Mouse (Mus musculus) intestine, embryonic 15.5 days (tissue): Measurements from ENCODE around the gene Ltbp3. TPM values are rescaled to one million over a fixed set of nuclear protein-coding genes. Genes with fewer than 3 reads are reported as not detected.
"Not testable (repeated sequence)": the region's sequence is repeated elsewhere in the genome, so short reads cannot be mapped to it uniquely, and the experiment has no call there.

Experiments used
- ATAC-seq: fragments of 200-750 bp; cut with Nextera tagmentation; 2 replicates; pipeline ENCODE4 v1.8.0; 2017; ENCODE audit warnings: moderate TSS enrichment, moderate library complexity
- H3K27ac ChIP-seq: fragments of 300-500 bp; sonication (generic); 2 replicates; pipeline ENCODE4 v1.5.1; 2015; ENCODE audit warnings: mild to moderate bottlenecking, inconsistent platforms
- H3K27me3 ChIP-seq: fragments of 300-500 bp; sonication (generic); replicated peaks from 2 replicates; pipeline ENCODE4 v1.6.1; 2015; ENCODE audit warnings: inconsistent platforms
- H3K36me3 ChIP-seq: fragments of 300-500 bp; sonication (generic); 2 replicates; pipeline ENCODE4 v1.6.1; 2015; ENCODE audit warnings: inconsistent platforms
- H3K4me1 ChIP-seq: fragments of 300-500 bp; sonication (generic); replicated peaks from 2 replicates; pipeline ENCODE4 v1.6.1; 2015; ENCODE audit warnings: inconsistent platforms
- H3K4me2 ChIP-seq: fragments of 300-500 bp; sonication (generic); replicated peaks from 2 replicates; pipeline ENCODE4 v1.6.1; 2015; ENCODE audit warnings: mild to moderate bottlenecking, inconsistent platforms
- H3K4me3 ChIP-seq: fragments of 300-500 bp; sonication (generic); replicated peaks from 2 replicates; pipeline ENCODE4 v1.5.1; 2015; ENCODE audit warnings: inconsistent platforms
- H3K9ac ChIP-seq: fragments of 300-500 bp; sonication (generic); 2 replicates; pipeline ENCODE4 v1.6.1; 2015; ENCODE audit warnings: inconsistent platforms
- H3K9me3 ChIP-seq: fragments of 300-500 bp; sonication (generic); 2 replicates; pipeline ENCODE4 v1.6.1; 2016; ENCODE audit warnings: inconsistent platforms
- WGBS: fragments of 180-500 bp; shearing (Covaris S2); methylation state at CpG from one replicate; pipeline ENCODE4 v1.1.7; 2015; 5-methylcytosine and 5-hydroxymethylcytosine counted together
- polyA plus RNA-seq: library from polyadenylated mRNA; unstranded; fragments of >200 nt; fragmentation: Nextera tagmentation; extraction: Ambion mirVana; gene quantifications from 2 replicates; pipeline ENCODE4 v1.2.1, GENCODE M21; 2015

Gene Ltbp3
- polyA plus RNA-seq, 1 experiment from 2014 or later: 21.7 TPM

DNA sequence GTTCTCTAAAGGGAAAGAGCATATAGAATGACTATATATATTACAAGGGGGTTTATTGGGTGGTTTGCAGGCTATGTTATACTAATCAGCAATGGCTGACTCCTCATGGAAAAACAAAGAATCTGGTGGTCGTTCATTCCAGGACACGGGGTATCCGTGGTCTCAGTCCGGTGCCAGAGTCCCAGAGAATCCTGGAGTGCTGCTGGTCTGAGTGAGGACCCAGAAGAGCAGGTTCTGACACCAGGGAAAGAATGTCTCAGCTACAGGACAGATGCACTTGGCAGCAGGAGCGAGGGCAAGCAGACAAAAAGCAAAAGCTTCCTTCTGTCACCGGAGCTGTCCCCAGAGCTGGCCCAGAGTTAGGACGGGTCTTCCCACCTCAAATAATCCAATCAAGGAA, 47.9 kb downstream of the Ltbp3 start:
- no peak for ATAC-seq
- no peak overlapping the region for H3K4me2 ChIP-seq
- no peaks in the 10 kb centered on the region for H3K4me1 ChIP-seq
- H3K9me3 ChIP-seq: no peaks in the 10 kb centered on the region
- WGBS: 84% methylated on average over 7 of the region's 7 CpGs
- no peaks in the 10 kb centered on the region for H3K27me3 ChIP-seq
- no peak overlapping the region for H3K9ac ChIP-seq
- H3K4me3 ChIP-seq: no peak overlapping the region
- H3K36me3 ChIP-seq: no peaks in the 10 kb centered on the region
- no peak overlapping the region for H3K27ac ChIP-seq

DNA sequence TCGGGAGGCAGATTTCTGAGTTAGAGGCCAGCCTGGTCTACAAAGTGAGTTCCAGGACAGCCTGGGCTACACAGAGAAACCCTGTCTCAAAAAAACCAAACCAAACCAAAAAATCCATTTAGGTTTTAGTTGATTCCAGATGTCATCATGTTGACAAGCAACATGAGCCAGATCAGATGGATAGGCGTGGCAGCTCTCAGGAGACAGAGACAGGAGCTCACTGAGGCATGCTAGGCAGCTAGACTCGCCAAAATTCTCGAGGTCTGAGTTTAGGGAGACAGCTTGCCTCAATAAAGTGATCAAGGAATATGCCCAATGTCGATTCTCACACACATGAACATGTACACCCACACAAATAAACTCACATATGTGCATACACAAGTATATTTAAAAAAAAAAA, 48.4 kb downstream of the Ltbp3 start:
- no peak overlapping the region for H3K9ac ChIP-seq
- H3K27me3 ChIP-seq: no peaks in the 10 kb centered on the region
- H3K27ac ChIP-seq: no peak overlapping the region
- H3K36me3 ChIP-seq: no peaks in the 10 kb centered on the region
- no peaks in the 10 kb centered on the region for H3K4me1 ChIP-seq
- WGBS: 69% methylated on average over 5 of the region's 5 CpGs
- no peaks in the 10 kb centered on the region for H3K9me3 ChIP-seq
- H3K4me3 ChIP-seq: no peak overlapping the region
- H3K4me2 ChIP-seq: no peak overlapping the region
- no peak for ATAC-seq

DNA sequence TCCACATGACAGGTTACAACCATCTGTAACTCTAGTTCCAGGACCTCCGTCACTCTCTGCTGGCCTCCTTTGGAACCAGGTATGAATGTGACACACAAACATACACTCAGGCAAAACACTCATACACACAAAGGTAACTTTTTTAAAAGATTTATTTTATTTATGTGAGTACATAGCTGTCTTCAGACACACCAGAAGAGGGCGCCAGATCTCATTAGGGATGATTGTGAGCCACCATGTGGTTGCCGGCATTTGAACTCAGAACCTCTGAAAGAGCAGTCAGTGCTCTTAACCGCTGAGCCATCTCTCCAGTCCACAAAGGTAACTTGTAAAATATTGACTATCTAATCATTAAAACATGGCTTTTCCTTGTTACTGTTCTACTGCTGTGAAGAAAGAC, 50.6 kb downstream of the Ltbp3 start:
- Histone ChIP-seq H3K4me2 (no peak overlapping the region), H3K27me3 (no peaks in the 10 kb centered on the region), H3K4me1 (peaks cover 14% of the 10 kb centered on the region), H3K9ac (no peak overlapping the region), H3K9me3 (no peaks in the 10 kb centered on the region), H3K4me3 (no peak overlapping the region), H3K27ac (no peak overlapping the region), H3K36me3 (peaks cover 6% of the 10 kb centered on the region)
- no peak for ATAC-seq
- 70% methylated on average over 4 of the region's 4 CpGs for WGBS

DNA sequence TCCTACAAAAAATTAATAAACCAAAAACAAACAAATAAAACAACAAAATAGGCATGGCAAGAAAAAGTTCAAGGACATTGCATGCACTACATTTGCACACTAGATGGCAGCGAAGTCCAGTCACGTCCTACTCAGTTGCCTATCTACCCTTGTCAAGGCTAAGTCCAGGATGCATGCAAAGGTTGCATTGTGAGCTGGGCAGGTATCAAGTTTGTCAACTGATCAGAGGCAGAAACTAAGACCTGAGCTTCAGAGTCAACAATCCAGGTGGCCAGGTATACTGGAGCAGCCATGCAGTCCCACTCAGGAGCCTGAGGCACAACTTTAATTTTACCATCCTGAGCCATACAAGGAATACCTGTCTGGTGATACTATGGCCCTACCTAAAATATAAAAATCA, 52.4 kb downstream of the Ltbp3 start:
- H3K36me3 ChIP-seq: peaks cover 20% of the 10 kb centered on the region
- H3K27me3 ChIP-seq: no peaks in the 10 kb centered on the region
- H3K27ac ChIP-seq: no peak overlapping the region
- no peak overlapping the region for H3K4me3 ChIP-seq
- no peaks in the 10 kb centered on the region for H3K9me3 ChIP-seq
- 2% methylated on average over 2 of the region's 2 CpGs for WGBS
- no peak overlapping the region for H3K9ac ChIP-seq
- H3K4me1 ChIP-seq: peaks cover 21% of the 10 kb centered on the region
- ATAC-seq: peak; percentile 70
- H3K4me2 ChIP-seq: no peak overlapping the region

DNA sequence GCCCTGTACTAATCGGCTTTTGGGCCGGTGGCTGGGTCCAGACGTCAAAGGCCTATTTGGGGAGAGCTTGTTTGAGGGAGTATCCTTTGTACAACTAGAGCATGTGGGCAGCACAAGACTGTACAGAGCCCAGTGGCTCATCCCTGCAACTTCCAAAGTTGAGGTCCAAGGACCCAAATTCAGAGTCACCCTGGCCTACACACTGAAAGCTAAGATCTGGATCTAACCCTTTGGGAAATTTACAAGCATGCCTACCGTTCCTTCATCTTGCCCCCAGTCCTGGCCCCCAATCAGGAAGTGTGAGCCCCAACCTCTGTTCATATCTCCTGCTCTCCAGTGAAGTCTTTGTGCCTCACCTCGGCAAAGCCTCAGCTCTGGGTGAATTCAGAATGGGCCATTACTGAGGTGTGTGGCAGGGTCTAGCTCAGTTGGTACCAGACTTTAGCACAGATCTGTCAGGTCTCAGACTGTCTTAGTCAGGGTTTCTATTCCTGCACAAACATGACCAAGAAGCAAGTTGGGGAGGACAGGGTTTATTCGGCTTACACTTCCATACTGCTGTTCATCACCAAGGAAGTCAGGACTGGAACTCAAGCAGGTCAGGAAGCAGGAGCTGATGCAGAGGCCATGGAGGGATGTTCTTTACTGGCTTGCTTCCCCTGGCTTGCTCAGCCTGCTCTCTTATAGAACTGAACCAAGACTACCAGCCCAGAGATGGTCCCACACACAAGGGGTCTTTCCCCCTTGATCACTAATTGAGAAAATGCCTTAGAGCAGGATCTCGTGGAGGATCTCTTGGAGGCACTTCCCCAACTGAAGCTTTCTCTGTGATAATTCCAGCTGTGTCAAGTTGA, 53.4 kb downstream of the Ltbp3 start:
- H3K27ac ChIP-seq: peak overlapping the region; percentile 64
- not testable (repeated sequence) for H3K4me2 ChIP-seq, H3K4me3 ChIP-seq, H3K9ac ChIP-seq, H3K27me3 ChIP-seq, H3K9me3 ChIP-seq
- H3K36me3 ChIP-seq: peaks cover 20% of the 10 kb centered on the region
- ATAC-seq: peak; percentile 37
- WGBS: 15% methylated on average over 7 of the region's 7 CpGs
- H3K4me1 ChIP-seq: peaks cover 21% of the 10 kb centered on the region

DNA sequence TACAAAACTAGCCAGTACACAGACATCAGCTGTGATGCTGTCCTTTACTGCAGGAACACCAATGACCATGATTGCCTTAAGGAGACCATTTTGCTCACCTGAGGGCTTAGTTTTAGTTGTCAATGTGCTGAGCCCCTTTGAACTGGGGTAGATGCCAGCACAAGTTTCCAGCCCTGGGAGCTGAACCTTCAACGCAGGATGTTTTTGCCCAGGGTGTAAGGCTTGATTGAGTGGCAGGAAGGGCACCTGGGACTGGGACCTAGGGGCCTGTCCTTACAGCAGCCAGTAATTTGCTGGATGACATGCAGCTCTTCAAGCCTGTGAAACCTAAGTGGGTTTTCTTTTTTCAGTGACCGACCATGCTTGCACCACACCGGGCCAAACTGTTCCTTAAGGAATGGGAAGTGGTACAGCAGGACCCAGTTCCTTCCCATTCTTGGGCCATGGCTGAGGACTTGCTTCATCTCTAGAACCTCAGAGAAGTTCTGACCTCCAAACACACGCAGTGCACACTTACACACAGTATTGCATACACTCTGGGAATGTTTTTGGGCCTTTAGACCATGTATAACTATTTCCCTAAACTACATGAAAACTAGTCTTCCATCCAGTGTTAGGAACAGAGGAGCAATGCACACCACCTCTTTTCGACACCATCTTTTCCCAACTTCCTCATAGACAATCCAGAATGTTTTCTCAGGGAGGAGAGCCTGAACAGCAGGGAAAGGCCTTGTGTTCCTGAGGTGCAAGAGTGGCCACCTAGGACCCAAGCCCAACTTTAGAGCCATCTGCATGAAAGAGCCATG, 54.3 kb downstream of the Ltbp3 start:
- Histone ChIP-seq H3K27ac (peak overlapping the region; percentile 64), H3K4me1 (peaks cover 21% of the 10 kb centered on the region), H3K4me3 (no peak overlapping the region), H3K9me3 (no peaks in the 10 kb centered on the region), H3K27me3 (no peaks in the 10 kb centered on the region), H3K4me2 (peak overlapping the region; percentile 15), H3K36me3 (peaks cover 20% of the 10 kb centered on the region), H3K9ac (no peak overlapping the region)
- peak; percentile 22 for ATAC-seq
- 35% methylated on average over 5 of the region's 5 CpGs for WGBS

DNA sequence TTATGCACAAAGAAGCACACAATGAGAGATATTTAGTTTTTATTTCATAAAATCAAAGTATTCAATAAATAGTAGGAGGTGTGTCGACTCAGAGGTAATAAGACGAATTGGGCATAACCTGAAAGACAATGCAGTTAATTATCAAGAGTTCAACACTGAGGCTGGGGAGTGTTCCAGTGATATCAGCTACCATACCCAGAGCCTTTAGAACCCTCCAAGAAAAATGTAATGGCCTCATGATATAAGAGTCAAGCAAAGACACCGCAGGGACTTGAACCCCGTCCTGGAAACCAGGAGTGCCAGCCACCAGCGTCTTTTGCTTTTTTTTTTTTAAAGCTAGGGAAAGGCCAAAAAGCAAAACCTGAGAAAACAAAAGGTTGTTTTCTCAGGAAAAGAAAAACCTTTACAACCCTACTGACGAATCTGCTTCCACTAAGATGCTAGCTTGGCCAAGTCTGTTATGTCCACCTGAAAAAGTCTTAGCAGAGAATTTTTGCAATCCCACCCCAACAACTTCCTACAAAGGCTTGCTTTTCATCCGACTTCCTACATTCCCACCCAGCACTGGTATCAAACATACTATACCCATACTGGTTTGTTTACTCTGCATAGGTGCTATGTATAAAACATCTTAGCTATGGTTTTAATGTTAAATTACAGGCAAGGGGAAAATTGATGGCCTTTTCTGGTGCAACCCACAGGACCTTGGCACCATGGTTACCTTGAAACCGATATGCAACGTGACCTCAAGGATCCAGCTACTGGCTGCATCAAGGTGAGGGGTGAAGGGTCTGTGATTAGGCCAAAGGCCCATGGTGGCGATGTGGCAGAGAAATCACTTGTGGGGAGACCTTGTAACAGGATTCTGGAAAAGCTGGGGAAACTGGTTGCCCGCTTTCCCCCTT, 55.2 kb downstream of the Ltbp3 start:
- Histone ChIP-seq H3K9me3 (no peaks in the 10 kb centered on the region), H3K9ac (peak overlapping the region; percentile 27), H3K27me3 (no peaks in the 10 kb centered on the region), H3K4me3 (peak overlapping the region; percentile 64), H3K4me1 (peaks cover 21% of the 10 kb centered on the region), H3K27ac (peak overlapping the region; percentile 28), H3K36me3 (peaks cover 20% of the 10 kb centered on the region), H3K4me2 (peak overlapping the region; percentile 81)
- ATAC-seq: no peak
- 59% methylated on average over 11 of the region's 11 CpGs for WGBS

DNA sequence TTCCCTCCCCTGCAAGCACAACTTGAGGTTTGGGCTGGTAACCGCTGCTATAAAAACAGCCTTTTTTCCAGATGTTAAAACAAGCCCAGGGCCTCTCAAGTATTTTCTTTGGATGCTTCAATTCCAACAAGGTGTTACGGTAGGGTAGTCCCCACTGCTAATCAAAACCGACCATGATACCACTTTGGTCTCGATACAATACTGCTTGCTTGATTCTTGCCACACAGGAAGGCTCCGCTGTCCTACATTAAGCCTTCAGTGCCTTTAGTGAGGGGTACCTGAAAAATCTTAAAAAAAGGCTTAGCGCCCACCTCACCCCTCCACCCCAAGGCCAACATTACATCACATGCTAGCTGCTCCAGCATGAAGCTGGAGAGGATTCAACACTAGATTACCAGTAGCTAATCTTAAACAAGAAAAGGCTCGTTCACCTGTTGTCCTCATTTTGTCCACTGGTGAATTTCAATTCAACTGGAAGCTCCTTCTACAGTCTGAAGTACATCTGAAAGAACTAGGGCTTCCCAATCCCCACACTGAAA, 55.9 kb downstream of the Ltbp3 start:
- no peaks in the 10 kb centered on the region for H3K27me3 ChIP-seq
- no peak for ATAC-seq
- peaks cover 21% of the 10 kb centered on the region for H3K4me1 ChIP-seq
- 62% methylated on average over 7 of the region's 7 CpGs for WGBS
- H3K4me3 ChIP-seq: peak overlapping the region; percentile 64
- H3K9me3 ChIP-seq: no peaks in the 10 kb centered on the region
- H3K36me3 ChIP-seq: peaks cover 20% of the 10 kb centered on the region
- peak overlapping the region; percentile 27 for H3K9ac ChIP-seq
- H3K27ac ChIP-seq: peak overlapping the region; percentile 28
- peak overlapping the region; percentile 81 for H3K4me2 ChIP-seq

DNA sequence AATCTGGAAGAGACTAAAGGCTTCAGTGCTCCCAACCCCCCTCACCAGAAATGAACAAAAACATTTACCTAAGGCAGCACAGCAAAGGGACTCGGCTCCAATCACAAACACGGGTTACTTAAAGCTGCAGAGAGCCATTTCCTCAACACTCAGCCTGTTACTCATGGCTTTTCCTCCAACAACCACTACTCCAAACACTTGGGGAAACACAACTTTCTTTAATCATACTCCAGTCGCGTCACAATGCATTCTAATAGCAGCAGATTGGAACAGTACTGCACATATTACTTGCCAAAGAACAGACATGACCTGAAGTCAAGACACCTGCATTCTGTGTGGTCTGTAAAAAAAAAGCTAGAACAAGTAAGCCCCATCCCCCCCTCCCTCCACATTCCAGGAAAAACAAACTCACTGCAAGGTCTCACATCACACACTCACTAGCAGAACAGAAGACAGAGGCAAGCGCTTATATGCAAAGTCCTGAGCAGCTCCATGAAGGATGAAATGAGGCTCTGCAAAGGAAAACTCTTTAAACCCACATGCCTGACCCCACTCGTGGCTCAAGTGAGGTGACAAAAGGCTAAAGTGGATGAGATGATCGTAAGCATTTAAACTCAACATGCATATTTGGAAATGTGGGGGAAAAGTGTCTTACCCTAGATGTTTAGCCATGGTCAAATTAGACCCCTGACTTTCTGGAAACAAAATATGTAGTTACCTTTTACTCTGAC, 56.8 kb downstream of the Ltbp3 start:
- H3K4me3 ChIP-seq: peak overlapping the region; percentile 64
- H3K4me2 ChIP-seq: peak overlapping the region; percentile 81
- peaks cover 20% of the 10 kb centered on the region for H3K36me3 ChIP-seq
- H3K4me1 ChIP-seq: peaks cover 21% of the 10 kb centered on the region
- H3K9ac ChIP-seq: peak overlapping the region; percentile 55
- no peaks in the 10 kb centered on the region for H3K9me3 ChIP-seq
- no peak for ATAC-seq
- WGBS: 7% methylated on average over 7 of the region's 7 CpGs
- no peaks in the 10 kb centered on the region for H3K27me3 ChIP-seq
- H3K27ac ChIP-seq: 0 out of 2 replicates have a peak overlapping the region, but pooled peaks have one; percentile 9

DNA sequence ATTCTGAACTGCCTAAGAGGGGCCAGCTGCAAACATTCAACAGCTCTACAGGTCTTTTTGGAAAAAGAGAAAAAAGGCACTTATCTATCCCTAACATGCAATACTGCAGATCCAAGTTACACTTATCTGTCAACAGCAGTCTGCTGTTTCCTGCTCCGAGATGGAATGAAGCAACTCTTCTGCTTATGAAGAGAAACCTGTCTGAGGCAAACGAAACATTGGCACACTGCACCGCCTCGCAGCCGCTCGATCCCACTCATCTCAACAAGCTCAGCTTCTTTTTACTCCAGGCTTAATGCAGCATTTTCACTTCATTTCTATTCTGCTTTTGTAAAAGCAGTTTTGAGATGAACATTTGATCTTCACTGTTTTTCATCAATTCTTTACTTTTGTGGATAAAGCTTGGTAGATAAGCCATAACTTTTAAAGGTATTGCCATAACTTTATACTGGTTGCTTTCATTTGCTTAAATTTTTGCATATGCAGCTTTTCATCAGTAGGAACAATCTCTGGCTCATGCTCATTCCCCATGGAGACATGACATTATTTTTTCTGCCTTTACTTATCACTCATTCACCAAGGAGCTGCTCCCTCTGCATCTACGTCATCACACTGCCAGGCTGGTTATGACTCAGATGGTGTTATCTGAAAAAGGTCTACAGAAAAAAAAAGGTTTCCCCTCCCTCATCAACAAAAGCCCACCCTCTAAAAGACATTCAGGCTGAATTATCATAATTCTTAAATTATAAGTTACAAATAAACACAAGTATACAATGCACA, 58.2 kb downstream of the Ltbp3 start:
- H3K27ac ChIP-seq: peak overlapping the region; percentile 41
- no peaks in the 10 kb centered on the region for H3K9me3 ChIP-seq
- under 1% methylated on average over 7 of the region's 7 CpGs for WGBS
- H3K4me3 ChIP-seq: peak overlapping the region; percentile 64
- H3K4me1 ChIP-seq: peaks cover 23% of the 10 kb centered on the region
- H3K9ac ChIP-seq: peak overlapping the region; percentile 59
- no peak for ATAC-seq
- H3K4me2 ChIP-seq: peak overlapping the region; percentile 81
- no peaks in the 10 kb centered on the region for H3K27me3 ChIP-seq
- peaks cover 20% of the 10 kb centered on the region for H3K36me3 ChIP-seq
